In the genomic region with DNA sequence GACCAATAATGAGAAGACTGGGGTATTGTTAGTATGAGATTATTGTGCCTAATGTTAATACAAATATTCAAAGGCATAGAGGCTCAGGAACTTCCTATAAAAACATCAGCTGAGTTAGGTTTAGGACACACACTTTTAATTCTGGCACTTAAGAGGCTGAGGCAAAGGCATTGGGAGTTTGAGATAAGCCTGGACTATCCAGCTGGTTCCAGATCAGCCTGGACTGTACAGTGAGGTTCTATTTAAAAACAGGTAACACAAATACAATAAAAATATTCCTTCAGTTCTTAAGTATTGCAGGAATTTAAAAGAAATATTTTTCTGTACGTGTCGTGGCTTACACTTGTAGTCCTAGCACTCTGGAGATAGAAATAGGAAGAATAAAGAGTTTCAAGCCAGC, we compare ENCODE assay signal across 16 mouse cellular contexts. TPM values are rescaled to one million over a fixed set of nuclear protein-coding genes. Genes with fewer than 3 reads are reported as not detected.
"Had no signal": no experiment of that assay in that cellular context is flagged by ENCODE, and none has a peak within 500 bp of the region (broad histone marks: within the 10 kb centered on the region; RNA-seq: fewer than 3 reads in every experiment).

No protein-coding gene starts in this region.

- H3K4me2 ChIP-seq: limb, embryonic 12.5 days; lung, embryonic 14.5 days; neural tube, embryonic 15.5 days had no signal

- DNase-seq: kidney, postnatal 10 days; kidney, postnatal 4 days; lung, embryonic 14.5 days; lung, postnatal 10 days; lung, postnatal 4 days; midbrain, embryonic 14.5 days; right cerebral cortex, adult 18-20 months; right cerebral cortex, postnatal 25 days; thymus, postnatal 36 days had no signal

- H3K9ac ChIP-seq: limb, embryonic 12.5 days; lung, embryonic 14.5 days; neural tube, embryonic 15.5 days had no signal

- H3K9me3 ChIP-seq: limb, embryonic 12.5 days; midbrain, embryonic 10.5 days; neural tube, embryonic 15.5 days had no signal

- H3K4me1 ChIP-seq: limb, embryonic 12.5 days; midbrain, embryonic 10.5 days; neural tube, embryonic 15.5 days had no signal

- H3K4me3 ChIP-seq: layer of hippocampus, adult 2 months; limb, embryonic 12.5 days; midbrain, embryonic 10.5 days; myocyte; neural tube, embryonic 15.5 days had no signal

- H3K27ac ChIP-seq: layer of hippocampus, adult 2 months; limb, embryonic 12.5 days; midbrain, embryonic 10.5 days; neural tube, embryonic 15.5 days had no signal

- H3K36me3 ChIP-seq: neural tube, embryonic 15.5 days had no signal

- H3K27me3 ChIP-seq: limb, embryonic 12.5 days; neural tube, embryonic 15.5 days had no signal

RNA-seq across cellular contexts. Expression of a gene that starts 43.1 kb away (rescaled TPM):
- total RNA-seq: liver, adult 2 months; megakaryocyte, adult 5-6 weeks had no signal
- polyA plus RNA-seq: liver, adult 2 months had no signal
